Mouse (Mus musculus) E14TG2a.4 (cell line): ENCODE results near the gene Ldb1.
"Not testable (repeated sequence)": the region's sequence is repeated elsewhere in the genome, so short reads cannot be mapped to it uniquely, and the experiment has no call there.

ENCODE experiments used
- CTCF ChIP-seq: conservative IDR thresholded peaks from 2 replicates; pipeline ENCODE4 v1.5.1; 2014; ENCODE audit warnings: low read length
- NANOG ChIP-seq: IDR thresholded peaks from 2 replicates; pipeline ENCODE4 v1.6.1; 2014; ENCODE audit warnings: borderline replicate concordance, low read length, mixed read lengths
- POU5F1 ChIP-seq: IDR thresholded peaks from 2 replicates; pipeline ENCODE4 v1.6.1; 2014; ENCODE audit warnings: low read length, borderline replicate concordance

DNA sequence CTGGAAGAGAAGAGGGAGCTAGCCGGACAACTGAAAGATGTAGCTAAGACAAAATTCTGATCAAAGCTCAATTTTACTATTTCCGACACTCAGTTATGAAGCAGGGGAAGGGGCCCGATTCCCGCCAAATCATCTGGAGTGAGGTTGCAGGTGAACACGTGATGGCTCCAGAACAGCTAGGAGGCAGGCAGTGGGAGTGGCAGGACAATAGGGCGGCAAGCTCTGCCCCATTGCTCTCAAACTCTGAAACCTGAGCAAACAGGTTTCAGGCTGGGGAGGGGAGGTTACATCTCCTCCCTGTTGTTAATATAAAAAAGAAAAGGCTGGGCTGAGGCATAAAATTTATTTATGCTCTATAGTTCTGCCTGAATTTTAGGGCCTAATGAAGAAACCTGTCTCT lies 51.6 kb downstream of the Ldb1 start:
- TF ChIP-seq CTCF, POU5F1, NANOG: not testable (repeated sequence)
